Mouse (Mus musculus) forebrain, postnatal 0 days (tissue): ENCODE results near the gene Cdhr3. TPM values are rescaled to one million over a fixed set of nuclear protein-coding genes. Genes with fewer than 3 reads are reported as not detected.
"Not testable (repeated sequence)": the region's sequence is repeated elsewhere in the genome, so short reads cannot be mapped to it uniquely, and the experiment has no call there.

Experiments used
- ATAC-seq: fragments of 200-750 bp; cut with Nextera tagmentation; 2 replicates; pipeline ENCODE4 v1.8.0; 2017; ENCODE audit warnings: mild to moderate bottlenecking, moderate library complexity
- DNase-seq: peaks from one replicate; pipeline ENCODE4 v3.0.0-alpha.2; 2015
- H3K27ac ChIP-seq: fragments of 300-500 bp; sonication (generic); 2 replicates; pipeline ENCODE4 v1.5.1; 2014; ENCODE audit warnings: low read depth, mild to moderate bottlenecking, antibody characterized with exemption, low read length, moderate library complexity, mixed read lengths
- H3K27me3 ChIP-seq: fragments of 300-500 bp; sonication (generic); 2 replicates; pipeline ENCODE4 v1.6.1; 2014; ENCODE audit warnings: mild to moderate bottlenecking, low read length, mixed read lengths; ENCODE audit not compliant: insufficient read depth
- H3K36me3 ChIP-seq: fragments of 300-500 bp; sonication (generic); 2 replicates; pipeline ENCODE4 v1.6.1; 2014; ENCODE audit warnings: mild to moderate bottlenecking, moderate library complexity; ENCODE audit not compliant: insufficient read depth
- H3K4me1 ChIP-seq: fragments of 300-500 bp; sonication (generic); 2 replicates; pipeline ENCODE4 v1.6.1; 2014; ENCODE audit warnings: antibody characterized with exemption; ENCODE audit not compliant: insufficient read depth
- H3K4me2 ChIP-seq: fragments of 300-500 bp; sonication (generic); 2 replicates; pipeline ENCODE4 v1.6.1; 2014; ENCODE audit warnings: low read depth, mild to moderate bottlenecking, moderate library complexity
- H3K4me3 ChIP-seq: fragments of 300-500 bp; sonication (generic); 2 replicates; pipeline ENCODE4 v1.5.1; 2014; ENCODE audit warnings: low read depth, low read length, mixed read lengths
- H3K9ac ChIP-seq: fragments of 300-500 bp; sonication (generic); 2 replicates; pipeline ENCODE4 v1.6.1; 2014; ENCODE audit warnings: mild to moderate bottlenecking
- H3K9me3 ChIP-seq: fragments of 300-500 bp; sonication (generic); 2 replicates; pipeline ENCODE4 v1.6.1; 2016; ENCODE audit warnings: low read length
- CTCF ChIP-seq: sonication (generic); IDR thresholded peaks from 2 replicates; pipeline ENCODE4 v1.5.1; 2016; ENCODE audit warnings: antibody characterized with exemption, control low read depth, low read depth
- WGBS: fragments of 180-500 bp; shearing (Covaris S2); extraction: QIAGEN DNeasy Blood & Tissue Kit; methylation state at CpG from one replicate; pipeline ENCODE4 v1.1.7; 2014; 5-methylcytosine and 5-hydroxymethylcytosine counted together
- polyA plus RNA-seq: library from polyadenylated mRNA; unstranded; fragments of >200 nt; fragmentation: Nextera tagmentation; extraction: Ambion mirVana; gene quantifications from 2 replicates; pipeline ENCODE4 v1.2.1, GENCODE M21; 2015
- total RNA-seq: library from RNA; depleted of rRNA; stranded (reverse); fragments of >200 nt; gene quantifications from 2 replicates; pipeline ENCODE4 v1.2.3, GENCODE M21; 2014

The Cdhr3 gene
- total and polyA plus RNA-seq, 2 experiments from 2014 or later, result 0.81 to 0.85 TPM

DNA sequence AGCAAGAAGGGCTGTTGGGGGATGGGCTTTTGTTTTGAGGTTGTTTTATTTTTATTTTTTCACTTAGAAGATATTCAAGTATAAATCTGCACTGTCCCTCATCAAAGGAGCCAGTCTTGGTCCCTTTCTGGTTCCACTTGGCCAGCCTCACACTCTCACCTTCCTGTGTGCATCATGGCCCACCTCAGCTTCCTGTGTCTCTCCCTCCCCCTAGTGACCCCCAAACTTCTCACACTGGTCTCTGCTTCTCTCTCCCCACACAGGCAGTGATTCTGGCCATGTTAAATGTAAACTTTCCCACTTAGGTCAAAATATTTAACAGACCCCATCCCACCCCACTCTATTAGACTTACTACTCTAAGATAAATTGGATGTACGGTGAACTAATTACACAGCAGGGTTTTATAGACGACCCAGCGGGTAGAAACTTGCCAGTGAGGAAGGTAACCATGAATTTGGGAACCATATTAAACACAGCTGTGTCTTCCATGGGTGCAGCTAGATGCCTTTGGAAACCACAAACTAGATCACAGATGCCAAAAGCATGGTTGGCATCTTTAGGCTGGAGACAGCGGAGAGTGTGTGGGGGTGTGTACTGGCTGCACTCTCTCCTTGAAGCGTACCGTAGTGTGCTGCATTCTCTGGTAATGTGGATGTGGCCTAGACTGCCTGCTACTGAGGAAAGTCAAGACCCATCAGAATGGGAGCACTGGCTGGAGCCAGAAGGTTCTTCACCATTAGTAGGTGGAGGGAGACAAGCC is 83.3 kb downstream of the Cdhr3 start:
- no peaks in the 10 kb centered on the region for H3K27me3 ChIP-seq
- DNase-seq, result no peak
- no peak for TF ChIP-seq CTCF

GRCm38 (mm10) chr12:33008305-33009110 is 84.2 kb downstream of the Cdhr3 start:
- Histone ChIP-seq H3K9ac (no peak overlapping the region), H3K4me3 (no peak overlapping the region), H3K4me1 (no peaks in the 10 kb centered on the region), H3K4me2 (no peak overlapping the region), H3K27ac (no peak overlapping the region), H3K9me3 (no peaks in the 10 kb centered on the region), H3K36me3 (no peaks in the 10 kb centered on the region), H3K27me3 (no peaks in the 10 kb centered on the region)
- ATAC-seq, result peak; percentile 65
- WGBS, result 50% methylated on average over 7 of the region's 7 CpGs
- DNase-seq, result no peak
- no peak for TF ChIP-seq CTCF

More for the DNA sequence above, 83.3 kb downstream of the Cdhr3 start:
- H3K4me2 ChIP-seq, result no peak overlapping the region
- no peak overlapping the region for H3K9ac ChIP-seq
- no peaks in the 10 kb centered on the region for H3K9me3 ChIP-seq
- no peak overlapping the region for H3K4me3 ChIP-seq
- 88% methylated on average over 6 of the region's 6 CpGs for WGBS
- H3K27ac ChIP-seq, result no peak overlapping the region
- no peaks in the 10 kb centered on the region for H3K36me3 ChIP-seq
- no peak for ATAC-seq
- no peaks in the 10 kb centered on the region for H3K4me1 ChIP-seq

DNA sequence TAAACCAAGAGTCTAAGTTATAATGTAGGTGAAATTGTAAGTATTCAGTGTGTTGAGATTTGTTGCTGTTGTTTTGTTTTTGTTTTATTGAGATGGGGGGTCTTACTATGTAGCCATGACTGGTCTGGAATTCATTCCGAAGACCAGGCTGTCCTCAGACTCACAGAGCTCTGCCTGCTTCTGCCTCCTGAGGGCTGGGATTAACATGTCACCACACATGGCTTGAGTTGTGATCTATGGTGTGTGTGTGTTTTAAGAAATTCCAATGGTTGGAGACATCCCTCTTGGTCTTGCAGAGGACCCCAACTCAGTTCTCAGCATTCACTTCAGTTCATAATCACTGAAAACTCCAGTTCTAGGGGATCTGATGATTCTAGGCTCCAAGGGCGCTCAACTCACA is 85.5 kb downstream of the Cdhr3 start:
- WGBS, result 98% methylated on average over 2 of the region's 2 CpGs
- H3K4me3 ChIP-seq, result no peak overlapping the region
- H3K9me3 ChIP-seq, result no peaks in the 10 kb centered on the region
- no peak for DNase-seq
- no peaks in the 10 kb centered on the region for H3K36me3 ChIP-seq
- no peaks in the 10 kb centered on the region for H3K4me1 ChIP-seq
- ATAC-seq, result no peak
- no peak overlapping the region for H3K27ac ChIP-seq
- TF ChIP-seq CTCF, result no peak
- H3K4me2 ChIP-seq, result no peak overlapping the region
- no peaks in the 10 kb centered on the region for H3K27me3 ChIP-seq
- H3K9ac ChIP-seq, result no peak overlapping the region

- Histone ChIP-seq H3K36me3 (no peaks in the 10 kb centered on the region), H3K27ac (no peak overlapping the region)
- no peak for ATAC-seq
These were observed 86.8 kb downstream of the Cdhr3 start for GRCm38 (mm10) chr12:33005858-33006257.

DNA sequence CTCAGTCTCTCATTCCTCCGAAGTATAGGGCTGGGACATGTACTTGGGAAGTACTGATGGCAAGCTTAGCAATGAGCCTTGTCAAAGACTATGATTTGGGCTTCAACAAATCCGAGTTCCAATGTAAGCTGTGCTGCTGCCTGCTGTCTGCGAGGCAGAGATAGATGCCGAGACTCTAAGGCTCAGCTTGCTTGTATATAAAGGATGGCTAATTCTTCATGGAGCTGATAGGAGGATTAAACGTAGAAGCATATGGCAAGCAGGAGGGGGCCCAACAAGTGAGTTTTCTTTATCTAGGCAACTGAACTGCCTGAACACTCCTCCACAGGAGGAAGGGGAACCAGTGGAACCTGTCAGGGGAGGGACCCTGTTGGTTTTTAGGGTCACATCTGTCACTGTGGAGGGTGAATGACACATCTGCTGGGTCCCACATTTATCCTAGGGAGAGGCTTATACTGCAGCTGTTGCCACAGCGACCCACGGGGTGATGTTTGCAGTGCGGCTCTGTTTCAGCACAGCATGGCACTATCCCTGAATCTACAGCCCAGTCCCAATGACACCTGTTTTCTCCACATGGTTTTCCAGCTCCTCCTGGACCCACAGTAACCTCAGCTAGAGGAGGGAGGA is 89.2 kb downstream of the Cdhr3 start:
- WGBS, result 69% methylated on average over 8 of the region's 8 CpGs
- no peak overlapping the region for H3K27ac ChIP-seq
- no peak for TF ChIP-seq CTCF
- H3K4me2 ChIP-seq, result no peak overlapping the region
- no peaks in the 10 kb centered on the region for H3K36me3 ChIP-seq
- no peak overlapping the region for H3K9ac ChIP-seq
- H3K9me3 ChIP-seq, result no peaks in the 10 kb centered on the region
- ATAC-seq, result peak; percentile 69
- no peak overlapping the region for H3K4me3 ChIP-seq
- H3K4me1 ChIP-seq, result no peaks in the 10 kb centered on the region
- H3K27me3 ChIP-seq, result no peaks in the 10 kb centered on the region
- no peak for DNase-seq

More at GRCm38 (mm10) chr12:33005858-33006257, 86.8 kb downstream of the Cdhr3 start:
- H3K9me3 ChIP-seq, result no peaks in the 10 kb centered on the region
- no peak overlapping the region for H3K4me3 ChIP-seq
- no peak overlapping the region for H3K9ac ChIP-seq
- 89% methylated on average over 5 of the region's 5 CpGs for WGBS
- H3K4me2 ChIP-seq, result no peak overlapping the region
- no peak for TF ChIP-seq CTCF
- H3K27me3 ChIP-seq, result no peaks in the 10 kb centered on the region
- no peaks in the 10 kb centered on the region for H3K4me1 ChIP-seq
- no peak for DNase-seq

DNA sequence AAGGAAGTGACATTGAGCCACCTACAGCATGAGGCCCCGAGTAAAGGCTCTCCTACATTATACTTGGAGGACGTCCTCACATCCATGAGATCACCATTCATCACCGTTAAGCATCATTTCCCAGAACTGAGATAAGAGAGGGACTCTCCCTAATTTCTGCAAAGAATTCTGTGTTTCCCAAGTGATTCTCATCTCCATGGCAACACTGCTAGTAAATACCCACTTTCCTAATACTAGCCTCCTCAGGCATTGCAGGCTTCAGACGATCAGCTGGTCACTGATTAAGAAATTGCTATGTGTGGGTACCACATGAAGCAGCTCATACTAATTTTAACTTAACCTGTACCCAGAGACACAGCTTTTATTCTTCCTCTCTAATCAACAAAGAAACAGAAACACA is 92.3 kb downstream of the Cdhr3 start:
- Histone ChIP-seq H3K9me3 (no peaks in the 10 kb centered on the region), H3K4me3 (no peak overlapping the region), H3K4me2 (no peak overlapping the region), H3K4me1 (no peaks in the 10 kb centered on the region), H3K27me3 (no peaks in the 10 kb centered on the region), H3K36me3 (no peaks in the 10 kb centered on the region), H3K9ac (no peak overlapping the region), H3K27ac (no peak overlapping the region)
- 40% methylated on average over 4 of the region's 4 CpGs for WGBS
- no peak for DNase-seq
- TF ChIP-seq CTCF, result no peak
- ATAC-seq, result peak; percentile 57

- not testable (repeated sequence) for H3K4me3 ChIP-seq, H3K27me3 ChIP-seq, H3K36me3 ChIP-seq, ATAC-seq, DNase-seq, H3K4me2 ChIP-seq, H3K9me3 ChIP-seq, H3K4me1 ChIP-seq, H3K27ac ChIP-seq, H3K9ac ChIP-seq
- WGBS, result 33% methylated on average over 3 of the region's 3 CpGs
These were observed 92.9 kb downstream of the Cdhr3 start for GRCm38 (mm10) chr12:32999778-33000177.
